Mouse (Mus musculus) cerebellum, adult 11 months (tissue): ENCODE results near the gene Lrrn4.

Experiments
- DNase-seq: peaks from one replicate; pipeline ENCODE4 v3.0.0; 2022

The Lrrn4 gene

GRCm38 (mm10) chr2:132880844-132881645 lies at the start of gene Lrrn4:
Gene Lrrn4 (minus strand): TSS chr2:132880891.
- no peak for DNase-seq

GRCm38 (mm10) chr2:132928999-132929398 lies 48.3 kb upstream of the Lrrn4 start:
- DNase-seq: no peak

GRCm38 (mm10) chr2:132927871-132928270 lies 47.2 kb upstream of the Lrrn4 start:
- DNase-seq: no peak

GRCm38 (mm10) chr2:132927298-132927697 lies 46.6 kb upstream of the Lrrn4 start:
- no peak for DNase-seq

GRCm38 (mm10) chr2:132923290-132924085 lies 42.8 kb upstream of the Lrrn4 start:
- no peak for DNase-seq

- DNase-seq: no peak
Observed at GRCm38 (mm10) chr2:132922076-132922873, 41.6 kb upstream of the Lrrn4 start.

DNA sequence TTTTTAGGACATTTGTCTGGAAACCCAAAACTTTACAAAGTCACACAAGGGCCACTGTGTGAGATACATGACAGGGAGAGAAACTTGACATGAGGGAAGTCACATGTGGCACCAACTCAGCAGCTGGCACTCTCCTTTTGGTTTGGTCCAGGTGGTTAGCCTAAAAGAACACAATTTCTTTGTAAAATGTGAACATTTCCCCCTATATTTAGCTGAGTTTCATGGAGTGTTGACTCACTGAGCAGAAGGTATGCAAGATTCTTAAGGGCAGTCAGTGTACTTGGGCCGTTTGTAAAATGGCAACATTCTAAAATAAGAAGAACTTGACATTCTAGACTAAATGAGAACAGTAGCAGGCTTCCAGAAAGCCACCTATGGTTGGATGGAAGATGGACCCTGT lies 34.1 kb upstream of the Lrrn4 start:
- no peak for DNase-seq

GRCm38 (mm10) chr2:132906763-132907162 lies 26.1 kb upstream of the Lrrn4 start:
- peak; percentile 18 for DNase-seq

DNA sequence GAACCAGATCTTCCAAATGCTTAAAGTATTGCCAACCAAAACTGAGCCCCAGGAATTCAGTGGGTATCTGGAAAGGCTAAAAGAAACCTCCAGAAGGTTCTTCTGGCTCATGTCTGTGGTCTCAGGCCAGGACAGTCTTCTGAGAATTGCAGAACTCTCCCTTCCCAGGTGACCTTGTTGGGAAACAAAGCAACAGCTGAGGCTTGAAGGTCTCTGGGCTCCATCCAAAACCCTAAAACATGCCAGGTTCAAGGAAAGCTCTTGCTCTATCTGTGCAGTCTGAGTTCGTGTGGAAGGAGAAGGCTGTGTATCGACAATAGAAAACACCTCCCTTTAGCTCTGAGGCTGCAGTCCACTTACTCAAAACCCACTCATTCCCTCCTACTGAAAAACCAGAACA lies 24.3 kb upstream of the Lrrn4 start:
- no peak for DNase-seq

DNA sequence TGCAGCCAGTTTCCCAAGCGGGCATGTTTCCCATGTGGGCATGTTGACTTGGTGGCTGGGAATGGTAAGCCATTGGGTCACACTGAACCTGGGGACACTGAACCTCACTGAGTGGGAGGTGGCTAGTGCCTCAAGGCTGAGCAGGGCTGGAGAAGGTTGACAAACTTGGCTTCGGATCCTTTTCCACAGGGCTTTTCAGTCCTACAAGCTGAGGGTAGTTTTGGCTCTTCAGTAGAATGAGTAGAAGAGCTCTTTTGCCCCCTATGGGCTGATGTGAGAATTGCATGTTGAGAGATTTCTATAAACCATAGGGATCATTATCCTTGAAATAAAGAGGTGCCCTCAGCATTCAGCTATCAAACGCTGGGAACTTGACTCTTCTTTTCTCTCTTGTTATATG lies 22.8 kb upstream of the Lrrn4 start:
- DNase-seq: peak; percentile 32

DNA sequence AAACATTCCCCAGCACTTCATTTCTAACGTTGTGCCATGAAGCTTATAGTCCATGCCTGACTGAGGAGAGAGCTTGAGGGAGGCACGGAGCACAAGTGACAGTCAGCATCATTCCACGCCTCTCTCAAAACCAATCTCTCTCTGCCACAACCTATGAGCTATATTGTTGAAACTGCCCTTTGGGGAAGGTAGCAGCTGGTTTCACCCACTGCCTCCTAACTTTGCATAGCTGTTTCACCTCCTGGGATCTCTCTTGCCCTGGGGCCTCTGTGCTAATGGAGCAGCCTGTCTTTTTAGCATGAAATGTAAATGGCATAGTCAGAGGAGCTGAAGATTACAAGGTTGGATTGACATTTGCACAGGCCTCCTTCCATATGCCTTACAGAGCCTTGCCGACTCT lies 21.4 kb upstream of the Lrrn4 start:
- no peak for DNase-seq

DNA sequence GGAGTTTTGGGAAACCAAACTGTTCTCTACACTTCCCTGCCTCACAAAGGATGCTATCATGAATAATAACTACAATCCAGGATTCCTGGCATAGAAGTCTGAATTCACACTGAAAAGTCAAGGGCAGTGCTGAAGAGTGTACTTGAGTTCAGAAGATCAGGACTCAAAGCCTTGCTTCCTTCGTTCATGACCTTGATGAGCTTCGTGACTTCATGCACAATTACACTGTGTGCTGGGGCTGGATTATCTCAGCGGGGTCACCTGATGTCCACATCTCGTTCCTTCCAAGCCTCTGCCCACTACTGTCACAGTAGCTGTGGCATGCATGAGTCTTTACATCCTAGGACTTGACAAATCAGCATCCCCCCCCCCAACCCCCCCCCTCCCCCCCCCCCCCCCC lies 20.9 kb upstream of the Lrrn4 start:
- no peak for DNase-seq

- DNase-seq: no peak
Observed at GRCm38 (mm10) chr2:132900596-132900995, 19.9 kb upstream of the Lrrn4 start.

DNA sequence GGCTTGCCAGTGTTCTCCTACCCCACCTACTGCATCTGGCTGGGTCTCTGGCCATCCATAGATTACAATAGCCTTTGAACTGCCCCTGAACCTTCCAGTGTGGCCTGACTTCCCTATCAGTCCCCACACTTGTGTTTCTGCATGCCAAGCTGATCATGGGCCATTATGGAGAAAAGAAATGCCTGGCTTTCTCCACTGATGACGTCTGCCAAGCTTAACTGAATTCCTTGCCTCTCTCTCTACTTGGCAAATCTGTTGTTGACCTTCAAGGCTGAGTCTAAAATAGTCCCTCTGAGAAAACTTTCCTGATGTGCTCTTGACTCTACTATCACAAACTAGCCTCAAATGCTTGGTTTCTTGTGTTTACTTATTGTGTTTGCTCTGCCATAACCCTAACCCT lies 17.5 kb upstream of the Lrrn4 start:
- no peak for DNase-seq

DNA sequence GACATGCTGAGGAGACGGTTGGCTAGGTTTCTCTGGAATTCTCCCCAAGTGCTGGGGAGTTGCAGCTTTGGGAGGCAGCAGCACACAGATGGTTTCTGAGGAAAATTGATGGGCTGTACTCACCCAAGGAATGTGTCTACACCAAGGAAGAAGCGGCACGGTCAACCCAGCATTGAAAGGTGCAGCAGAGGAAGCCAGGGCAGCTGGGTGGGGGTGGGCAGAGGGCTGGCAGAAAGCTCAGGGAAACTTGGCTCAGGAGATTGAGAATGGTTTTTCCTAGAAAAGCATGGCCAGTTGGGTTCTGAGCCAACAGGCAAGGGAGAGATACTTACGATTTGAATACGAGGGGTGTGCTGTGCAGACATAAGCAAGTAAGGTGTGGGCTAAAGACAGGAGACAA lies 13.1 kb upstream of the Lrrn4 start:
- DNase-seq: no peak

GRCm38 (mm10) chr2:132885312-132885711 lies 4.6 kb upstream of the Lrrn4 start:
- DNase-seq: no peak

GRCm38 (mm10) chr2:132884303-132884967 lies 3.7 kb upstream of the Lrrn4 start:
- DNase-seq: no peak

DNA sequence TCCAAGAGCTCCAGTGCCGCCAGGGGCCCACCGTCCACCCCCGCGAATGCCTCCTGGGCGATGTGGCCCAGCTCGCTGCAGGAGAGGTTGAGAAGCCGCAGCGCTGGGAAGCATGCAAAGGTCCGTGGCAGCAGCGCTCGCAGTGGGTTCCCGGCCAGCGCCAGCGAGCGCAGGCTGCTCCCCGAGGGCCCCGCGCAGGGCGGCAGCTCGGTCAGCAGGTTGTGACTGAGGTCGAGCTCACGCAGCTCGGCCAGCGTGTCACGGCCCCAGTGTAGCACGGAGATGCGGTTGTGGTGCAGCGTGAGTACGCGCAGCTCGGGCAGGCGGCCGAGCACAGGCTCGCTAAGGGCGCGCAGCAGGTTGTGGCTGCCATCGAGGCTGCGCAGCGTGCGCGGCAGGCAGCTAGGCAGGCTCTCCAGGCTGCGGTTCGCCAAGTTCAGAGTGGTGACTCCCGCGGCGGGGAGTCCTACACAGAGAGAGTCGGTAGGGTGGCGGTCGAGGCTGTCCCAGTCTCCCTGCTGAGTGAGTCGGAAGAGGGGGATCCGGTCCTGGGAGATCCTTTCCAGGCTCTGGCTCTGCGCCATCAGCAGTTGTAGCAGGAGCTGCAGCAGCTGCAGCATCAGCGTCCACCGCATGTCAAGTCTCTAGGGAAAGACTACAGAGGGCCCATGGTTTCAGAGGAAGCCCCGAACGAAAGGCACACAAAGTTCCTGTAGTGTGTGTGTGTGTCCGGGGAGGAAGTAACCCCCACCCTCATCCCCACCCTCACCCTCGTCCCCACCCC lies 1.2 kb downstream of the Lrrn4 start:
- DNase-seq: no peak

GRCm38 (mm10) chr2:132876991-132877390 lies 3.7 kb downstream of the Lrrn4 start:
- no peak for DNase-seq

- no peak for DNase-seq
Observed at GRCm38 (mm10) chr2:132873657-132874326, 6.9 kb downstream of the Lrrn4 start.

GRCm38 (mm10) chr2:132871663-132872062 lies 9.0 kb downstream of the Lrrn4 start:
- no peak for DNase-seq
